Mouse (Mus musculus): ENCODE measurements around the gene Med29.

GRCm38 (mm10) chr7:28380237-28381016 is 12.1 kb downstream of the Med29 start, which contains the start of gene Zfp36:
- no peak for TF ChIP-seq POLR2A (IDR thresholded peaks at IDR 0.05; ENCODE audit: low read depth, low read length)
- no peak for TF ChIP-seq CTCF (IDR thresholded peaks at IDR 0.05; ENCODE audit: extremely low read depth, insufficient read length, insufficient replicate concordance, low read depth, low read length)

Measured in small intestine, adult 2 months (tissue).